Mouse (Mus musculus): ENCODE results near the gene Pdp2. TPM values are rescaled to one million over a fixed set of nuclear protein-coding genes. Genes with fewer than 3 reads are reported as not detected.
A peak's percentile ranks its signal among the peaks of the same experiment; 100 is the strongest.

The Pdp2 gene
- polyA plus RNA-seq, 1 experiment from 2014 or later: 17.2 TPM

DNA sequence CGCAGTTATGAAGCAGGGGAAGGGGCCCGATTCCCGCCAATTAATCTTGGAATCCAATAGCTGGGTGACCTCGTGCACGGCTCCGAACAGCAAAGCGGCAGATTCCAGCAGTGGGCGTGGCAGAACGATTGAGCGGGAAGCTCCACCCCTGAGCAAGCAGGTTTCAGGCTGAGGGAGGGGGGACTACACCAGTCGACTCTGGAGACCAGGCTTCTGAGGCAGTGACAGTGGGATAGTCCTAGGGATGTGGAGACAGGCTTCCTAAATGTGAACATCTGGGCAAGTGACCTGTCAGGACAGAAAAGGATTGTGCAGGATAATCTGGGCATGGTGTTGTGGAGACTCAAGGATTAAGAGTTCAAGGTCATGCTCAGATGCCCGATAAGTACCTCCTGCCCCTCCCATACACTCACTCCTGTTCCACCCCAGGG, 10.7 kb downstream of the Pdp2 start:
- H3K4me1 ChIP-seq: 0 out of 2 replicates have a peak, but pooled peaks cover 7% of the 10 kb centered on the region
- H3K36me3 ChIP-seq (ENCODE audit: poor library complexity, severe bottlenecking): no peaks in the 10 kb centered on the region
- H3K4me2 ChIP-seq: peak overlapping the region; percentile 44
- H3K9ac ChIP-seq: no peak overlapping the region
- under 1% methylated on average over 12 of the region's 12 CpGs for WGBS
- no peak overlapping the region for H3K27ac ChIP-seq
- peak overlapping the region; percentile 15; the same call in 1 of the 2 replicates for H3K4me3 ChIP-seq
- H3K9me3 ChIP-seq (replicated peaks): no peaks in the 10 kb centered on the region
- 0 out of 2 replicates have a peak, but pooled peaks have one; percentile 22 for ATAC-seq
- peaks cover 11% of the 10 kb centered on the region; the same call in 1 of the 2 replicates for H3K27me3 ChIP-seq

DNA sequence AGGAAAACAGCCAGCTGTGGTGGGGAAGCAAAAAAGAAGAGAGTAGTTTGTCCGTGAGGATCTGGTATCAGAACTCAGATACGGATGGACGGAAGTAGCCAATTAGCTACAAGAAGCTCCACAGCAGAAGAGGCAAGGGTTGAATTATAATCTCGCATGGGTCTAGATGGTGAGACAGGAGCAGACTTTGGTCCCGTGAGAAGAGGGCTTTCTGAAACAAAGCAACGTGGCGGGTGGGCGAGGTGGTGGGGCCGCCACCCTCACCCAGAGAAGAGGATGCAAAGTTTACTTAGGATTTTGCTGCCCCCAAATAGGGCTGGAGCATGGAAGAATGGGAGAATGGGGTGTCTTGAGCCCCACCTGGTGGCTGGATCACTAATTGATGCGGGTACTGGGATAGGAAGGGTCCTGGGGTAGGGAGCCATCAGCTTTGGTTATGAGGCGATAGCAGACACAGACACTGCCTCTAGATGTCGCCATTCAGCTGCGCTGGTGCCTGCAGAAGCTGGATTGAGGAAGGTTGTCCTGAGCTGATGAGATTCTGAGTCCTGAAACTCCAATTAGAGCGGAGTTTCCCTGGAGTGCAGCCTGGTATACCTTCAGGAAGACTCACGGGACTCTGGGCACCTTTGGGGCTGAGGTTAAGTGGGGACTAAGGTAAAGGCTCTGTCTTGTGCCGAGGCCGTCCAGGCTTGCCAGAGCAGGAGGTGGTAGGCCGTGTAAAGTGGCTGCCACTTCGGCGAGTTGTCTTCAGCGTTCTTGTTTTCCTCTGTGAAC, 11.4 kb downstream of the Pdp2 start:
- peak overlapping the region; percentile 44 for H3K4me2 ChIP-seq
- no peaks in the 10 kb centered on the region for H3K36me3 ChIP-seq (ENCODE audit: poor library complexity, severe bottlenecking)
- peaks cover 11% of the 10 kb centered on the region; the same call in 1 of the 2 replicates for H3K27me3 ChIP-seq
- H3K4me1 ChIP-seq: 0 out of 2 replicates have a peak, but pooled peaks cover 7% of the 10 kb centered on the region
- WGBS: 17% methylated on average over 21 of the region's 21 CpGs
- H3K9me3 ChIP-seq (replicated peaks): no peaks in the 10 kb centered on the region
- ATAC-seq: peak; percentile 95
- H3K9ac ChIP-seq: no peak overlapping the region
- no peak overlapping the region for H3K27ac ChIP-seq
- peak overlapping the region; percentile 15; the same call in 1 of the 2 replicates for H3K4me3 ChIP-seq

DNA sequence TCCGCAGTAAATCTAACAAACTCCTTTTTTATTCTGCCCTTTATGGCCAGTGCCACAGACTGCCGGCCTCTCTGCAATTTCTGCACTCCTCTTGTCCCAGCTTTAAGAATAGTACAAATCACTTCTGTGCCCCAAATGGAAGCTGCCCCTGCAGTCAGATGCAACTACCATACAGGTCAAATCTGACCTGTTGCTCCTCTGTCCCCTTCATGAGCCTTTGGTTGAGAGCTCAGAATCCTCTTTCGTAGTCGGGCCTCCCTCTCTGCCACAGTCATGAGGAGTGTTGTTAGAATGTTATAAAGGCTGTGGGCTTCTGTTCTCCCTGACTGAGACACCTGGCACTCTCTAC, 12.0 kb downstream of the Pdp2 start:
- no peaks in the 10 kb centered on the region for H3K9me3 ChIP-seq (replicated peaks)
- no peak overlapping the region for H3K4me3 ChIP-seq
- 0 out of 2 replicates have a peak, but pooled peaks cover 7% of the 10 kb centered on the region for H3K4me1 ChIP-seq
- H3K36me3 ChIP-seq (ENCODE audit: poor library complexity, severe bottlenecking): no peaks in the 10 kb centered on the region
- H3K27me3 ChIP-seq: peaks cover 11% of the 10 kb centered on the region; the same call in 1 of the 2 replicates
- 63% methylated on average over 4 of the region's 4 CpGs for WGBS
- H3K9ac ChIP-seq: no peak overlapping the region
- no peak overlapping the region for H3K27ac ChIP-seq
- no peak overlapping the region for H3K4me2 ChIP-seq
- no peak for ATAC-seq

DNA sequence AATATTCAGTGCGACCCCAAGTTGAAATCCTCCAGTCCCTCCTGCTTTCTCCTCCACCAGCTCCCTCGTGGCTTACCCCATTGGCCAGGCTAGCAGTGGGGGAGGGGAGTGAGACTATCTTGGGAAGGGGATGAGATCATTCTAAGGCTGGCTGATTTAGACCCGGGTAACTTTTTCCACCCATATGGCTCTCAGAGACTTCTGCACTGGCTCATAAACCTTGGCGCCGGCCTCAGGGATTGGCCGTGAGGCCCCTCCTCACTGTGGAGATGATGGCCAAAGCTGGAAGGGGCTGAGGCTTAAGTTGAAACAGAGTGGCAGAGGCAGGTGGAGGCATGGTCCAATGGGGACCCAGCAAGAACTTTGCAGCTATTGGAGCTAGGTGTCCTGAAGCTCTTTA, 15.1 kb downstream of the Pdp2 start:
- WGBS: 58% methylated on average over 6 of the region's 6 CpGs
- H3K4me1 ChIP-seq: 0 out of 2 replicates have a peak, but pooled peaks cover 7% of the 10 kb centered on the region
- no peak overlapping the region for H3K4me3 ChIP-seq
- H3K27me3 ChIP-seq: peaks cover 7% of the 10 kb centered on the region; the same call in 1 of the 2 replicates
- H3K9me3 ChIP-seq (replicated peaks): no peaks in the 10 kb centered on the region
- H3K27ac ChIP-seq: no peak overlapping the region
- H3K4me2 ChIP-seq: no peak overlapping the region
- no peak for ATAC-seq
- no peak overlapping the region for H3K9ac ChIP-seq
- H3K36me3 ChIP-seq (ENCODE audit: poor library complexity, severe bottlenecking): no peaks in the 10 kb centered on the region

DNA sequence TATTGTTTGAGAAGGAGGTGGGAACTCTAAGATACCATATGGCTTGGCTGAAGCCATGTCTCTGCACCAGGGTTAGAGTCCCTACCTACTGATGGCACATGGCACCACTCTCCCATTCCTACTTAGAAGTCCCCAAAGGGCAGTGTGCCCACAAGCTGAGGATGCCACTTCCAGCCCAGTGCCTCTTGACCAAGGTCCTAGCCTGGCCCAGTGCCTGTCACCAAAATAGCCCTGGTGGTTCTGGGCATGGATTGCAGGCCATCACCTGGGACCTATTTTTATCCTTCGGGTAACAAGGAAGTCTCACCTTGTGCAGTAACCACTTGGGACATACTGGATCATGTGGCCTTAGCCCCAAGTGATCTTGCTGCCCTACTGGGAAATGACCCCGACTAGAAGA, 16.7 kb downstream of the Pdp2 start:
- Histone ChIP-seq H3K36me3 (ENCODE audit: poor library complexity, severe bottlenecking) (no peaks in the 10 kb centered on the region), H3K9ac (no peak overlapping the region), H3K27me3 (no peaks in the 10 kb centered on the region), H3K4me3 (no peak overlapping the region), H3K4me2 (no peak overlapping the region), H3K27ac (no peak overlapping the region), H3K9me3 (replicated peaks) (no peaks in the 10 kb centered on the region), H3K4me1 (no peaks in the 10 kb centered on the region)
- ATAC-seq: no peak
- 74% methylated on average over 2 of the region's 2 CpGs for WGBS

DNA sequence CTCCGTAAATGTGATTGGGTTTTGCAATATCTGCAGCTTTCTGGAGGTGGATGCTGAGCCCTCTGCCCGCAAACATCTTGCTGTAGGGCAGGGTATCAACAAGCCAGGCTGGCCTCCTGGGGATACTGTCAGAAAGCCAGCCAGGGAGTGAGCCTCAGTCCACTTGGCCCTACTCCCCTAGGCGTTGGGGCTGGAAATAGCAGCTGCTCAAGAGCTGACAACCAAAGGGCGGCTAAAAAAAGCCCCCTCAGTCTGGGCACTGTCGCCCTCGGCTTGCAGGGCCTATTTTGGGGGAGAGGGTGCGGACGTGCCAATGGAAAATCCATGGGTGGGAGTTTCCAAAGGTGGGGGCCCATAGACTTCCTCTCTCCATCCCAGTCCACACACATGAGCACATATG, 18.0 kb downstream of the Pdp2 start:
- H3K9me3 ChIP-seq (replicated peaks): no peaks in the 10 kb centered on the region
- H3K9ac ChIP-seq: no peak overlapping the region
- no peaks in the 10 kb centered on the region for H3K27me3 ChIP-seq
- no peak overlapping the region for H3K4me2 ChIP-seq
- H3K4me1 ChIP-seq: no peaks in the 10 kb centered on the region
- no peak overlapping the region for H3K4me3 ChIP-seq
- H3K27ac ChIP-seq: no peak overlapping the region
- H3K36me3 ChIP-seq (ENCODE audit: poor library complexity, severe bottlenecking): no peaks in the 10 kb centered on the region
- 84% methylated on average over 8 of the region's 8 CpGs for WGBS
- no peak for ATAC-seq

DNA sequence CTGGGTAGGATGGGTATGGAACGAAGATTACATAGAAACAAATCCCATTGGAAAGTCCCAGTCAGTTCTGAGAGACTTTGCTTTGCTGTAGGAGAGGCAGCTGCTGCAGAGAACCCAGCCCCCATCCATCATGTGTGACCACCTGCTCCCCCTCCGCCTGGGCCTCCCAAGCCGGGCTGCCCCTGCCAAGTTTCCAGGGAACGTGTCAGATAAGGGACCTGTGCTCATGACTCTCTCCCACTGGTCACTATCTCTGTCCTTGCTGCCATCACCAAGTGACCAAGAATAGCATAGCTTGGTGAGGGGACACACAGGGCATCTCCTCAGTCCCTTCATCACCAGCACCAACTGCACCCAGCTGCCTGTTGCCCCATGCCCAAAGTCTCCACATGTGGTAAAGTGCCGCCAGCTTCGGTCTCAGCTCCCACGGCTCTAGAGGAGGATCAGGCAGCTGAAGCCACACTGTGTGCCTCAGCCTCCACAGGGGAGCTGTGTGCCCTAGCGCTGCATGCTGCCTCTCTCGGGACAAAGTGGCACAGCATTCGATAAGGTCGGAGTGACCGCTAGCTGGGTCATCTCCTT, 19.0 kb downstream of the Pdp2 start:
- Histone ChIP-seq H3K4me3 (no peak overlapping the region), H3K4me2 (no peak overlapping the region), H3K9ac (no peak overlapping the region), H3K27ac (no peak overlapping the region), H3K36me3 (ENCODE audit: poor library complexity, severe bottlenecking) (no peaks in the 10 kb centered on the region), H3K27me3 (no peaks in the 10 kb centered on the region), H3K4me1 (no peaks in the 10 kb centered on the region), H3K9me3 (replicated peaks) (no peaks in the 10 kb centered on the region)
- 83% methylated on average over 12 of the region's 12 CpGs for WGBS
- ATAC-seq: no peak

DNA sequence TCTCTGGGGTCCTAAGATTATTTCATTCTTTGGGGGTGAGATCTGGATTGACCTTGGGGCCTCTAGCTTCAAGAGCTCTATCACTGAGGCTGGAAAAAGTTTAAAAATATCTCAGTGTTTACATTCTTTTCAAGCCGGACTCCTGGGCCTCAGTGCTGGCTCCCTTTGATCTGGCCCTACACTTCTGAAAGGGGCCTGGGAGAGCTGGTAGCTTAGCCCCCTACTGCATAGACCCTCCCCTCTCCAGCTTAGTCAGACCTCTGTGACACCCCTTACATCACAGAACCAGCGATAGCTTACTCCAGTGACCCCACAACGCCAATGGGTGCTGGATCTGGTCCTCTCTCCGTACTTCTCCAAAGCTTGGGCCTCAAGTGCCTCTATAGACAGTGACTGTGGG, 20.4 kb downstream of the Pdp2 start:
- Histone ChIP-seq H3K4me3 (no peak overlapping the region), H3K9ac (no peak overlapping the region), H3K27me3 (no peaks in the 10 kb centered on the region), H3K36me3 (ENCODE audit: poor library complexity, severe bottlenecking) (no peaks in the 10 kb centered on the region), H3K4me1 (no peaks in the 10 kb centered on the region), H3K4me2 (no peak overlapping the region), H3K27ac (no peak overlapping the region), H3K9me3 (replicated peaks) (no peaks in the 10 kb centered on the region)
- 79% methylated on average over 4 of the region's 4 CpGs for WGBS
- ATAC-seq: no peak

DNA sequence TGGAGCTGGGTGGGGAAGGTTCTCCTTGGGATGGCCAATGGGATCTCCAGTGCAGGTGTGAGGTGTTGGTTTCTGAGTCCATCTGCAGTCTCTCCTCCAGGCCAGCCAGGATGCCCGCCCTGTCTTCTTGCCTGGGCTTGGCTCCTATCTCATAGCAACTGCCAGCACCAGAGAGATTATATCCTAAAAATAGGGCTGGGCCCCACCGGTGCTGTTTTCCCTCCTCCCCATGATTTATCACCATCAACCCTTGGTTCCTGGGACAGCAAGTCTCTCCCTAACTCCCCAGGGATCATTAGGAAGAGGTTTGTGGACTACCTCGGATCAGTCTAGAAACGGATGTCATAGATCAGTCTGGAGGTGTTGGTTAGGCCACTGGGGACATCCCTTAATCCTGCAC, 21.9 kb downstream of the Pdp2 start:
- Histone ChIP-seq H3K36me3 (ENCODE audit: poor library complexity, severe bottlenecking) (no peaks in the 10 kb centered on the region), H3K4me3 (no peak overlapping the region), H3K4me1 (no peaks in the 10 kb centered on the region), H3K27ac (no peak overlapping the region), H3K9me3 (replicated peaks) (no peaks in the 10 kb centered on the region), H3K27me3 (no peaks in the 10 kb centered on the region), H3K9ac (no peak overlapping the region), H3K4me2 (no peak overlapping the region)
- no peak for ATAC-seq
- 79% methylated on average over 4 of the region's 4 CpGs for WGBS

DNA sequence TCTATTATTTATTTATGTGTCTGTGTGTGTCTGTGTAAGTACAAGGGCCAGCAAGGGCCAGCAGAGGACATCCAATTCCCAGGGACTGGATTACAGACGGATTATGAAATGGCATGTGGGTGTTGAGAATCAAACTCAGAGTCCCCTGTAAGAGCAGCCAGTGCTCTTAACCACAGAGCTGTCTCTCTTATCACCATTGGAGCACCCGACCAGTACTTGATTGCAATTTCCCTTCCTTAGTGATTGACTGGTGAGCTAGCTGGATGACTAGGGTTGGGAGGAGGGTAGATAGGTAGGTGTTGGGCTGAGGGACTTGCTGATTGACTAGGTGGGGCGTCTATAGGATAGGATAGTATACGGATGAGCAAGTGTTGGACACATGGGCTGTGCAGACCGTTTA, 29.5 kb downstream of the Pdp2 start:
- H3K9me3 ChIP-seq (replicated peaks): no peaks in the 10 kb centered on the region
- no peak overlapping the region for H3K4me2 ChIP-seq
- no peak overlapping the region for H3K4me3 ChIP-seq
- WGBS: 81% methylated on average over 5 of the region's 5 CpGs
- H3K27me3 ChIP-seq: no peaks in the 10 kb centered on the region
- no peak overlapping the region for H3K27ac ChIP-seq
- no peaks in the 10 kb centered on the region for H3K4me1 ChIP-seq
- H3K9ac ChIP-seq: no peak overlapping the region
- H3K36me3 ChIP-seq (ENCODE audit: poor library complexity, severe bottlenecking): no peaks in the 10 kb centered on the region
- ATAC-seq: no peak

DNA sequence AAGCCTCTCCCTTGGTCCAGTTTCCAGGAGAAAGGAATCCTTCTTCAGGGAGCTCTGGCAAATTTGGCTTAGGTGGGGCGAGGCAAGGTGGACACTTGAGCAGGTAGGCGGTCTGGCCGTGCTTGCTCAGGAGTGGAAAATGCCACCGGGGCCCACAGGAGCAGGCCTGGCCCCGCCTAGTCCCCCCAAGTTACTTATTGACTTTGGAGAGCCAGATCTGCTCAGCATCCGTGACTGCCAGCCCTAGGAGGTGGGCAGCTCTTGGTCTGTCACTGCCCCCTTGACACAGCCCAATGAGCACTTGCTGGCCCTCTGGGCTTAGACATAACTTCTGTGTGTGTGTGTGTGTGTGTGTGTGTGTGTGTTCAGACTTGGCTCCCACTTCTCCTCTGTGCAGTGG, 32.9 kb downstream of the Pdp2 start, which contains the start of gene Cdh16:
Gene Cdh16, minus strand, starts transcription at position 236 of the 400 bp plus-strand sequence.
- Histone ChIP-seq H3K9ac (no peak within 1 kb of the TSS), H3K27ac (no peak within 1 kb of the TSS), H3K9me3 (replicated peaks) (no peaks in the 10 kb centered on the region), H3K4me2 (no peak within 1 kb of the TSS), H3K27me3 (peaks cover 3% of the 10 kb centered on the region; the same call in 1 of the 2 replicates), H3K4me3 (no peak within 1 kb of the TSS), H3K36me3 (ENCODE audit: poor library complexity, severe bottlenecking) (no peaks in the 10 kb centered on the region), H3K4me1 (no peaks in the 10 kb centered on the region)
- WGBS: 84% methylated on average over 6 of the region's 6 CpGs
- no peak for ATAC-seq

DNA sequence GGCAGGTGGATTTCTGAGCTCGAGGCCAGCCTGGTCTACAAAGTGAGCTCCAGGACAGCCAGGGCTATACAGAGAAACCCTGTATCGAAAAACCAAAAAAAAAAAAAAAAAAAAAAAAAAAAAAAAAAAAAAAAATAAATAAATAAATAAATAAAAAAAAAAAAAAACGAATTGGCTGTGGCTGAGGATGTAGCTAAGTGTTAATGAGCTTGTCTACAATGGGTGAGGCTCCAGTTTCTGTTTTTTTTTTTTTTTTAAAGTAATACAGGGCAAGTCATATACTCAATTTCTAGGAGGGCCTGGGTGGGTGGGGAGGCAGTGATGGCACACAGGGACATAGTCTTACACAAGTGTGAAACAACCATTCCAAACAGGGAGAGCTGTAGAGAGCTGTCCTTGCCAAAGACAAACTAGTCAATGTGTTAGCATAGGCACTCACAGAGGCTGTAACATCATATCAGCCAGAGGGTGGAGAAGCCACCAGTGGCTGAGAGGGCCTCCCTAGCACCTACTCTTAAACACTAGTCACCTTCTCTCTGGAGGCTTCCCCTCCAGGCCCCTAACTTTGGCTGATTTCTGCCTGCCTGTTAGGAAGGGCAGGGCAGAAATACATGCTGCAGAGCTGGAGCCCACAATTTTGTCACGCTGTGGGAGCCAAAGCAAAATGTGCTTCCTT, 36.0 kb downstream of the Pdp2 start:
- ATAC-seq: no peak
- H3K36me3 ChIP-seq (ENCODE audit: poor library complexity, severe bottlenecking): no peaks in the 10 kb centered on the region
- WGBS: 70% methylated on average over 4 of the region's 4 CpGs
- H3K27ac ChIP-seq: no peak overlapping the region
- peaks cover 7% of the 10 kb centered on the region for H3K4me1 ChIP-seq
- H3K9ac ChIP-seq: no peak overlapping the region
- H3K4me2 ChIP-seq: no peak overlapping the region
- H3K27me3 ChIP-seq: peaks cover 22% of the 10 kb centered on the region
- H3K9me3 ChIP-seq (replicated peaks): no peaks in the 10 kb centered on the region
- no peak overlapping the region for H3K4me3 ChIP-seq
